9 mouse cellular contexts compared by ENCODE assay signal in the genomic region with DNA sequence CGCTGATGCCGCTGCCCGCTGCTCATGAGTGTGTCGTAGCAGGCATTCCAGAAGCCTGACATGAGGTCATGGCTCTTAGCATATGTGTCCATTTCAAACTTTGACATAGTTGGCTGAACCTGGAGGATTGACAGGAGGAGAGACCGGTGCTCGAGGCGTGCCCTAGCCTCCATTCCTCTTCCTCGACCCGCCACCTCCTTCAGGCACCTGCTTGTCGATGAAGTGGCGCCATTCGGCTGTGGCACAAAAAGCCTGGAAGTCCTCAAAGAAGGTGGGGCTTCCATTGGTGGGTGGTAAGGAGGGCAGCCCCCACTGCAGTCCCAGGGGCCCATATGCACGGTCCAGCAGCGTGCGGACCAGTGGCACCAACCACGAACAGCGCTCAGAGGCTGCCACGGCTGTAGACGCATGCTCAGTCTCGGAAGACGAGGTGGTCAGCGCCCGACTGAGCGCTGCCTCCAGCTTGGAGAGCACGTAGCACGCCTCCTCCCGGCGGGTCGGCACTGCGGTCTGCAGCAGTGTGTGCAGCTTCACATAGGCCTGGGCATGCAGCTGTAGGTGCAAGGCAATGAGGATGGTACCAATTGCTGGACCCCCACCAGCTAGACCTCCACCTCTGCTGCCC. TPM values are rescaled to one million over a fixed set of nuclear protein-coding genes. Genes with fewer than 3 reads are reported as not detected.
DNase-seq lines count a peak whose midpoint lies in the region; ATAC-seq and TF ChIP-seq lines count a peak whose summit lies in the region.
"Had no signal": no experiment of that assay in that cellular context is flagged by ENCODE, and none has a peak within 500 bp of the region (broad histone marks: within the 10 kb centered on the region; RNA-seq: fewer than 3 reads in every experiment).

No protein-coding gene starts in this region.

- H3K9me3 ChIP-seq in embryonic facial prominence, embryonic 14.5 days (ENCODE audit: control insufficient read depth, low read length), result no peaks in the 10 kb centered on the region
- H3K9me3 ChIP-seq in intestine, embryonic 16.5 days (ENCODE audit: control insufficient read depth, low read length), result no peaks in the 10 kb centered on the region

- H3K27ac ChIP-seq in embryonic facial prominence, embryonic 14.5 days (replicated peaks; ENCODE audit: low read depth, low read length), result no peak overlapping the region
- no peak overlapping the region for H3K27ac ChIP-seq in intestine, embryonic 16.5 days (ENCODE audit: low read length)
- H3K27ac ChIP-seq in cerebellum, adult 2 months (ENCODE audit: insufficient read depth, low read length), result no peak overlapping the region

- DNase-seq in kidney, postnatal 10 days, result peak; percentile 34
- no peak for DNase-seq in kidney, adult 9 months
- DNase-seq in embryonic facial prominence, embryonic 14.5 days (ENCODE audit: low spot score), result no peak
- DNase-seq in retina, embryonic 14.5 days (ENCODE audit: low spot score), result peak; percentile 61
- DNase-seq in frontal cortex, adult 2 months (ENCODE audit: extremely low spot score in 1 of 2, low spot score in 1 of 2), result no peak
- DNase-seq in cerebellum, adult 2 months, result no peak
- DNase-seq: right cerebral cortex, adult 18-20 months had no signal

- no peaks in the 10 kb centered on the region for H3K4me1 ChIP-seq in embryonic facial prominence, embryonic 14.5 days (ENCODE audit: control insufficient read depth, insufficient read depth, low read length)
- H3K4me1 ChIP-seq in intestine, embryonic 16.5 days (ENCODE audit: control insufficient read depth, insufficient read depth, low read length), result 0 out of 2 replicates have a peak, but pooled peaks cover 2% of the 10 kb centered on the region
- no peaks in the 10 kb centered on the region for H3K4me1 ChIP-seq in cerebellum, adult 2 months (ENCODE audit: control insufficient read depth, insufficient read depth, low read length)

- H3K27me3 ChIP-seq in embryonic facial prominence, embryonic 14.5 days (replicated peaks; ENCODE audit: control insufficient read depth, insufficient read depth, low read length), result peaks cover 26% of the 10 kb centered on the region
- peaks cover 6% of the 10 kb centered on the region; the same call in 1 of the 2 replicates for H3K27me3 ChIP-seq in intestine, embryonic 16.5 days (replicated peaks; ENCODE audit: control insufficient read depth, insufficient read depth, low read length)
- no peaks in the 10 kb centered on the region for H3K27me3 ChIP-seq in cerebellum, adult 2 months (ENCODE audit: control insufficient read depth, insufficient read depth, low read length)

- H3K9ac ChIP-seq in embryonic facial prominence, embryonic 14.5 days (ENCODE audit: low read depth, low read length), result no peak overlapping the region
- no peak overlapping the region for H3K9ac ChIP-seq in intestine, embryonic 16.5 days (ENCODE audit: low read depth, low read length)

- ATAC-seq in embryonic facial prominence, embryonic 14.5 days (ENCODE audit: low read depth), result no peak
- ATAC-seq in intestine, embryonic 16.5 days, result no peak
- ATAC-seq in granulocyte monocyte progenitor cell, adult 5-6 weeks (replicated peaks; ENCODE audit: poor library complexity, severe bottlenecking), result no peak

- H3K36me3 ChIP-seq in embryonic facial prominence, embryonic 14.5 days (ENCODE audit: control insufficient read depth, insufficient read depth, low read length), result no peaks in the 10 kb centered on the region
- no peaks in the 10 kb centered on the region for H3K36me3 ChIP-seq in intestine, embryonic 16.5 days (ENCODE audit: control insufficient read depth, insufficient read depth, low read length)

- 20% methylated on average over 25 of the region's 30 CpGs for WGBS in embryonic facial prominence, embryonic 14.5 days
- 48% methylated on average over 30 of the region's 30 CpGs for WGBS in intestine, embryonic 16.5 days
- WGBS in cerebellum, adult 2 months, result 52% methylated on average over 30 of the region's 30 CpGs

- peak overlapping the region; percentile 47 for H3K4me2 ChIP-seq in embryonic facial prominence, embryonic 14.5 days (ENCODE audit: low read depth, low read length)
- no peak overlapping the region for H3K4me2 ChIP-seq in intestine, embryonic 16.5 days (ENCODE audit: low read depth, low read length)

- H3K4me3 ChIP-seq in embryonic facial prominence, embryonic 14.5 days (ENCODE audit: low read depth, low read length), result peak overlapping the region; percentile 25
- 0 out of 2 replicates have a peak overlapping the region, but pooled peaks have one; percentile 2 for H3K4me3 ChIP-seq in intestine, embryonic 16.5 days (ENCODE audit: low read length)
- no peak overlapping the region for H3K4me3 ChIP-seq in cerebellum, adult 2 months (replicated peaks; ENCODE audit: insufficient read depth, low read depth, low read length)

- TF ChIP-seq POLR2A in cerebellum, adult 2 months (IDR thresholded peaks at IDR 0.05; ENCODE audit: borderline replicate concordance, insufficient read depth, low read length), result no peak

- TF ChIP-seq CTCF in cerebellum, adult 2 months (IDR thresholded peaks at IDR 0.05; ENCODE audit: borderline replicate concordance, insufficient read depth, low read depth, low read length), result no peak

RNA-seq across cellular contexts. Expression of a gene that starts 7.5 kb away (rescaled TPM):
- 21.2 and 30.4 TPM in 2 replicates for polyA plus RNA-seq in embryonic facial prominence, embryonic 14.5 days (2014; fragmentation: Nextera tagmentation; extraction: Ambion mirVana)
- polyA plus RNA-seq in intestine, embryonic 16.5 days (2015; fragmentation: Nextera tagmentation; extraction: Ambion mirVana), result 25.7 and 28.4 TPM in 2 replicates
- polyA plus RNA-seq in frontal cortex, adult 2 months (2012; rRNA removed), result 8.5 and 9.4 TPM in 2 replicates
- 3.2 and 3.5 TPM in 2 replicates for polyA plus RNA-seq in cerebellum, adult 2 months (2012; rRNA removed)
- 4.4 and 4.5 TPM in 2 replicates for total RNA-seq in granulocyte monocyte progenitor cell, adult 5-6 weeks (2014; fragmentation: Nextera tagmentation)
- total RNA-seq in granulocyte monocyte progenitor cell, adult 5-6 weeks (2017), result 0.99 and 4.7 TPM in 2 replicates

RNA-seq across cellular contexts. Expression of a gene that starts 22.2 kb away (rescaled TPM):
- 2.0 and 3.6 TPM in 2 replicates for polyA plus RNA-seq in embryonic facial prominence, embryonic 14.5 days (2014; fragmentation: Nextera tagmentation; extraction: Ambion mirVana)
- 4.0 and 4.2 TPM in 2 replicates for polyA plus RNA-seq in intestine, embryonic 16.5 days (2015; fragmentation: Nextera tagmentation; extraction: Ambion mirVana)
- polyA plus RNA-seq in frontal cortex, adult 2 months (2012; rRNA removed), result 22.4 and 24.5 TPM in 2 replicates
- polyA plus RNA-seq in cerebellum, adult 2 months (2012; rRNA removed), result 16.8 and 19.1 TPM in 2 replicates
- 37.5 and 49.2 TPM in 2 replicates for total RNA-seq in granulocyte monocyte progenitor cell, adult 5-6 weeks (2014; fragmentation: Nextera tagmentation)
- total RNA-seq in granulocyte monocyte progenitor cell, adult 5-6 weeks (2017), result 11.0 and 13.9 TPM in 2 replicates

RNA-seq across cellular contexts. Expression of a gene that starts 24.5 kb away (rescaled TPM):
- polyA plus RNA-seq in embryonic facial prominence, embryonic 14.5 days (2014; fragmentation: Nextera tagmentation; extraction: Ambion mirVana), result 104 and 107 TPM in 2 replicates
- polyA plus RNA-seq in intestine, embryonic 16.5 days (2015; fragmentation: Nextera tagmentation; extraction: Ambion mirVana), result 168 and 188 TPM in 2 replicates
- polyA plus RNA-seq in frontal cortex, adult 2 months (2012; rRNA removed), result 105 and 106 TPM in 2 replicates
- polyA plus RNA-seq in cerebellum, adult 2 months (2012; rRNA removed), result 98.5 and 102 TPM in 2 replicates
- total RNA-seq in granulocyte monocyte progenitor cell, adult 5-6 weeks (2014; fragmentation: Nextera tagmentation), result 149 TPM in 2 replicates
- total RNA-seq in granulocyte monocyte progenitor cell, adult 5-6 weeks (2017), result 98.5 and 104 TPM in 2 replicates

Comparison
In these comparisons a context has a peak if more than half of its experiments do, and no peak if none do; other contexts are left out.
1. DNase-seq: peak in kidney, postnatal 10 days (single experiment) and retina, embryonic 14.5 days (single experiment); none in kidney, adult 9 months (single experiment), embryonic facial prominence, embryonic 14.5 days (single experiment), frontal cortex, adult 2 months (0 of 2) and cerebellum, adult 2 months (0 of 2).